Mouse (Mus musculus): ENCODE measurements around the gene Ergic1. TPM values are rescaled to one million over a fixed set of nuclear protein-coding genes. Genes with fewer than 3 reads are reported as not detected.

Ergic1 gene
- total and polyA plus RNA-seq, 2 experiments from 2014 or later: 50.8 to 152 TPM

DNA sequence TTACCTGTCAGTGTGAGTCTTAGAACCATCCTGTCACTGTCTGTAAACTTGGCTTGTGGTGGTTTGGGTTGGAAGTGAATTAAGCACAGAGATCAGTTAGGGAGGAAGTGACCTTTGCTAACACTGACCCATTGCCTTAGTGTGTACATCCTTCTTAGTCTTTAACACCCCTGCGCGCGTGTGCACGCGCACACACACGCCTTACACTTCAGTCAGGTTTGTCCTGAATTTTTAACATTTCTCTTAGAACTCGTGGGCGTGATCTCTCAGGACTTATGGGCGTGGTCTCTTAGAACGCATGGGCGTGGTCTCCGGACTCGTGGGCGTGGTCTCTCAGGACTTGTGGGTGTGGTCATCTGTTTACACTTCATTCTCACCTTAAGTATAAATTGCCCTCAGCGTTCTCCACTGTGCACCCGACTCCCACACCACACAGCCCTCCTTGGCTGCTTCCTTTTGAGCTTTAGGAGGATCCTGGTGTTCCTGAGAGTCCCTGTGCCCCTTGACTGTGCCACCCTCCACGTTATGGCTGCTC, 39.7 kb downstream of the Ergic1 start:
- ATAC-seq (ENCODE audit: insufficient read depth, low read depth) (no peak), DNase-seq (ENCODE audit: low spot score) (no peak)
- Histone ChIP-seq H3K4me3 (ENCODE audit: low read depth, low read length) (no peak overlapping the region), H3K27me3 (ENCODE audit: control insufficient read depth, insufficient read depth, low read length) (no peaks in the 10 kb centered on the region), H3K27ac (ENCODE audit: low read depth) (peak overlapping the region; percentile 87), H3K36me3 (replicated peaks; ENCODE audit: control insufficient read depth, insufficient read depth, low read length) (no peaks in the 10 kb centered on the region), H3K4me2 (ENCODE audit: low read depth, low read length) (no peak overlapping the region), H3K4me1 (ENCODE audit: control insufficient read depth, insufficient read depth) (peaks cover 47% of the 10 kb centered on the region), H3K9me3 (replicated peaks; ENCODE audit: control insufficient read depth, low read length) (no peaks in the 10 kb centered on the region), H3K9ac (replicated peaks; ENCODE audit: low read depth, low read length) (no peak overlapping the region)
- 52% methylated on average over 17 of the region's 17 CpGs for WGBS
- no peak for TF ChIP-seq EP300 (IDR thresholded peaks at IDR 0.05; ENCODE audit: low read depth)
- TF ChIP-seq CTCF (IDR thresholded peaks at IDR 0.05; ENCODE audit: low read depth): no peak

DNA sequence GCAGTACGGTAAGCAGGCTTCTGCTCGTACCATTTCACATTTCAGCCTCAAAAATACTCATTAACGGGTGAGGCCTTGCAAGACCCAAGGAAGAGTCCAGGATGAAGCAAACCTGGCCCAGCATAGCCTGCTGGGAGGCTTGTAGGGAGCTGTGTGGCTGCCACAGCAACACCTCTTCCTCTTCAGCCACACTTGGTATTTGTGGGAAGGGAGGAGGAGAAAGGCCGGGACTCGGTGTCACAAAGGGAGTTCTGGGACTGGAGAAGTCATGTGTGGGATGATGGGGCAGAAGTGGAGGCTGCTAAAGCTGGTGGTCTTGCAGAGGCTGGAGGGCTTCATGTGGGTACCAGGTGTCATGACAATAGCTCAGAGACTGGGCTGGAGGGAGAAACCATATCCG, 40.2 kb downstream of the Ergic1 start:
- DNase-seq (ENCODE audit: low spot score) (no peak), ATAC-seq (ENCODE audit: insufficient read depth, low read depth) (no peak)
- H3K4me2 ChIP-seq (ENCODE audit: low read depth, low read length): no peak overlapping the region
- no peaks in the 10 kb centered on the region for H3K36me3 ChIP-seq (replicated peaks; ENCODE audit: control insufficient read depth, insufficient read depth, low read length)
- no peaks in the 10 kb centered on the region for H3K9me3 ChIP-seq (replicated peaks; ENCODE audit: control insufficient read depth, low read length)
- no peak overlapping the region for H3K9ac ChIP-seq (replicated peaks; ENCODE audit: low read depth, low read length)
- TF ChIP-seq CTCF (IDR thresholded peaks at IDR 0.05; ENCODE audit: low read depth) (no peak), EP300 (IDR thresholded peaks at IDR 0.05; ENCODE audit: low read depth) (no peak)
- H3K4me1 ChIP-seq (ENCODE audit: control insufficient read depth, insufficient read depth): peaks cover 43% of the 10 kb centered on the region
- no peaks in the 10 kb centered on the region for H3K27me3 ChIP-seq (ENCODE audit: control insufficient read depth, insufficient read depth, low read length)
- 60% methylated on average over 6 of the region's 6 CpGs for WGBS
- no peak overlapping the region for H3K4me3 ChIP-seq (ENCODE audit: low read depth, low read length)
- peak overlapping the region; percentile 87 for H3K27ac ChIP-seq (ENCODE audit: low read depth)

GRCm38 (mm10) chr17:26601926-26602325, 40.6 kb downstream of the Ergic1 start:
- Histone ChIP-seq H3K4me1 (ENCODE audit: control insufficient read depth, insufficient read depth) (peaks cover 39% of the 10 kb centered on the region), H3K36me3 (replicated peaks; ENCODE audit: control insufficient read depth, insufficient read depth, low read length) (no peaks in the 10 kb centered on the region), H3K27ac (ENCODE audit: low read depth) (peak overlapping the region; percentile 87), H3K9ac (replicated peaks; ENCODE audit: low read depth, low read length) (no peak overlapping the region), H3K4me3 (ENCODE audit: low read depth, low read length) (no peak overlapping the region), H3K9me3 (replicated peaks; ENCODE audit: control insufficient read depth, low read length) (no peaks in the 10 kb centered on the region), H3K4me2 (ENCODE audit: low read depth, low read length) (no peak overlapping the region), H3K27me3 (ENCODE audit: control insufficient read depth, insufficient read depth, low read length) (no peaks in the 10 kb centered on the region)
- WGBS: 40% methylated on average over 6 of the region's 6 CpGs
- no peak for ATAC-seq (ENCODE audit: insufficient read depth, low read depth)
- no peak for DNase-seq (ENCODE audit: low spot score)
- TF ChIP-seq EP300 (IDR thresholded peaks at IDR 0.05; ENCODE audit: low read depth) (no peak), CTCF (IDR thresholded peaks at IDR 0.05; ENCODE audit: low read depth) (no peak)

DNA sequence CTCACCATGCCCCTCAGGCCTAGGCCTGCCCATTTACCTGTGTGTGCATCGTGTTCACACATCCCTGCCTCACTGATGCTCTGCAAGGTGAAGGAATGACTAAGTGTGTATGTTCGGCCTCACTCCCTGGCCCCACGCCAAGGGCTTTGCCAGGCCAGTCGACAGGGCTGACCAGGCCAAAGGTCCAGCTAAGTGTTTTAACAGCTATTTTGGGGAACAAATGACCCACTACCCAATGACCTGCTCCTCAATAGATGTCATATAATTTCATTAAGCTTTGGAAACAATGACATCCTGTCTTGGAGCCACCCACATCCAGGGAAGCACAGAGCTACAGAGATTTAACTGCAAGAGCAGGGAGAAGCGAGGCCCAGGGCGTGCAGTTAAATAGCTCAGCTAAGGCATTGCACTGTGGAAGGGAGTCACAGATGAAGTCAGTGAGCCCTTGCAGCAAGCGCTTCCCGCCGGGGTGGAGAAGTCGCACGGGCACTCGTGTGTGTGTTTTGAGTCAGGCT, 41.1 kb downstream of the Ergic1 start:
- Histone ChIP-seq H3K27ac (ENCODE audit: low read depth) (peak overlapping the region; percentile 87), H3K36me3 (replicated peaks; ENCODE audit: control insufficient read depth, insufficient read depth, low read length) (no peaks in the 10 kb centered on the region), H3K4me2 (ENCODE audit: low read depth, low read length) (no peak overlapping the region), H3K4me3 (ENCODE audit: low read depth, low read length) (no peak overlapping the region), H3K9me3 (replicated peaks; ENCODE audit: control insufficient read depth, low read length) (no peaks in the 10 kb centered on the region), H3K27me3 (ENCODE audit: control insufficient read depth, insufficient read depth, low read length) (no peaks in the 10 kb centered on the region), H3K9ac (replicated peaks; ENCODE audit: low read depth, low read length) (no peak overlapping the region; the same call in 1 of the 2 replicates), H3K4me1 (ENCODE audit: control insufficient read depth, insufficient read depth) (peaks cover 34% of the 10 kb centered on the region)
- 41% methylated on average over 12 of the region's 12 CpGs for WGBS
- DNase-seq (ENCODE audit: low spot score) (peak; percentile 25), ATAC-seq (ENCODE audit: insufficient read depth, low read depth) (peak; percentile 45)
- TF ChIP-seq CTCF (IDR thresholded peaks at IDR 0.05; ENCODE audit: low read depth): no peak
- peak; percentile 67 for TF ChIP-seq EP300 (IDR thresholded peaks at IDR 0.05; ENCODE audit: low read depth)

- TF ChIP-seq EP300 (IDR thresholded peaks at IDR 0.05; ENCODE audit: low read depth) (no peak), CTCF (IDR thresholded peaks at IDR 0.05; ENCODE audit: low read depth) (no peak)
- Histone ChIP-seq H3K4me3 (ENCODE audit: low read depth, low read length) (no peak overlapping the region), H3K9ac (replicated peaks; ENCODE audit: low read depth, low read length) (no peak overlapping the region), H3K4me2 (ENCODE audit: low read depth, low read length) (no peak overlapping the region), H3K36me3 (replicated peaks; ENCODE audit: control insufficient read depth, insufficient read depth, low read length) (no peaks in the 10 kb centered on the region; the same call in 1 of the 2 replicates), H3K9me3 (replicated peaks; ENCODE audit: control insufficient read depth, low read length) (no peaks in the 10 kb centered on the region), H3K4me1 (ENCODE audit: control insufficient read depth, insufficient read depth) (peaks cover 34% of the 10 kb centered on the region), H3K27ac (ENCODE audit: low read depth) (peak overlapping the region; percentile 87), H3K27me3 (ENCODE audit: control insufficient read depth, insufficient read depth, low read length) (no peaks in the 10 kb centered on the region)
- DNase-seq (ENCODE audit: low spot score): no peak
- WGBS: 86% methylated on average over 8 of the region's 8 CpGs
- ATAC-seq (ENCODE audit: insufficient read depth, low read depth): no peak
Observed at GRCm38 (mm10) chr17:26603311-26603710, 42.0 kb downstream of the Ergic1 start.

DNA sequence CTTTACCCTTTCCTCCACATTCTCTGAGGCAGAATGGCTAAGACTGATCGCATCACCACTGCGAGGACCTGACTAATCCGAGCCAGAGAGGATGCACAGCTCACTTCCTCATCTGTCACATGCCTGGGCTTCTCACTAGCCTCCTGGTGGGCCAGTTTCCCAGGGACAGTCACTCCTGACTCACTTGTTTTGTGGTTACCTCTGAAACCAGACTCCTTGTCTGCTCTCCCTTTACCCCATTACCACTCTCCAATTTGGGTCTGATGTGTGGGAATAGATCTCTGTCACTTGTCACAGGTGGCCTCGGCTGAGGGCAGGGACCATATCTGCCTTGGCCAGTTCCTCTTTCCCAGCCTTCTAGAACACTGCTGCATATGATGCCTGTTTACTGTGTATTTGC, 44.3 kb downstream of the Ergic1 start:
- H3K9ac ChIP-seq (replicated peaks; ENCODE audit: low read depth, low read length): no peak overlapping the region
- H3K4me1 ChIP-seq (ENCODE audit: control insufficient read depth, insufficient read depth): peaks cover 32% of the 10 kb centered on the region
- no peak overlapping the region for H3K4me3 ChIP-seq (ENCODE audit: low read depth, low read length)
- H3K4me2 ChIP-seq (ENCODE audit: low read depth, low read length): no peak overlapping the region
- no peaks in the 10 kb centered on the region for H3K9me3 ChIP-seq (replicated peaks; ENCODE audit: control insufficient read depth, low read length)
- WGBS: 68% methylated on average over 4 of the region's 4 CpGs
- H3K27me3 ChIP-seq (ENCODE audit: control insufficient read depth, insufficient read depth, low read length): no peaks in the 10 kb centered on the region
- no peak for DNase-seq (ENCODE audit: low spot score)
- H3K27ac ChIP-seq (ENCODE audit: low read depth): 0 out of 2 replicates have a peak overlapping the region, but pooled peaks have one; percentile 13
- peaks cover 6% of the 10 kb centered on the region for H3K36me3 ChIP-seq (replicated peaks; ENCODE audit: control insufficient read depth, insufficient read depth, low read length)
- TF ChIP-seq EP300 (IDR thresholded peaks at IDR 0.05; ENCODE audit: low read depth): no peak
- TF ChIP-seq CTCF (IDR thresholded peaks at IDR 0.05; ENCODE audit: low read depth): no peak
- no peak for ATAC-seq (ENCODE audit: insufficient read depth, low read depth)
